Mouse (Mus musculus) brain, embryonic 18.5 days (tissue): ENCODE measurements around the gene 5330417H12Rik.

Source experiments
- DNase-seq: peaks from one replicate; pipeline ENCODE4 v3.0.0-alpha.2; 2012; ENCODE audit warnings: low read depth, low spot score

5330417H12Rik gene

GRCm38 (mm10) chr7:107625781-107626180 lies 820 bp upstream of the 5330417H12Rik start:
- DNase-seq: no peak

GRCm38 (mm10) chr7:107624432-107624831 lies 529 bp downstream of the 5330417H12Rik start:
- DNase-seq: no peak

GRCm38 (mm10) chr7:107620137-107620536 lies 4.8 kb downstream of the 5330417H12Rik start:
- DNase-seq: no peak

- DNase-seq: no peak
Measured at GRCm38 (mm10) chr7:107619225-107619624, 5.7 kb downstream of the 5330417H12Rik start.

- no peak for DNase-seq
Measured at GRCm38 (mm10) chr7:107618028-107618992, 6.7 kb downstream of the 5330417H12Rik start.

- DNase-seq: no peak
Measured at GRCm38 (mm10) chr7:107610880-107611279, 14.1 kb downstream of the 5330417H12Rik start.

- no peak for DNase-seq
Measured at GRCm38 (mm10) chr7:107609622-107610255, 15.2 kb downstream of the 5330417H12Rik start.

- DNase-seq: no peak
Measured at GRCm38 (mm10) chr7:107607766-107608165, 17.2 kb downstream of the 5330417H12Rik start.

GRCm38 (mm10) chr7:107602913-107603312 lies 22.0 kb downstream of the 5330417H12Rik start:
- DNase-seq: no peak

GRCm38 (mm10) chr7:107602505-107602904 lies 22.5 kb downstream of the 5330417H12Rik start:
- DNase-seq: no peak

GRCm38 (mm10) chr7:107600651-107601050 lies 24.3 kb downstream of the 5330417H12Rik start:
- DNase-seq: no peak

- no peak for DNase-seq
Measured at GRCm38 (mm10) chr7:107597956-107598355, 27.0 kb downstream of the 5330417H12Rik start.

- no peak for DNase-seq
Measured at GRCm38 (mm10) chr7:107596753-107597152, 28.2 kb downstream of the 5330417H12Rik start.

- no peak for DNase-seq
Measured at GRCm38 (mm10) chr7:107595426-107595825, 29.5 kb downstream of the 5330417H12Rik start.

GRCm38 (mm10) chr7:107594857-107595402 lies 30.0 kb downstream of the 5330417H12Rik start, which contains the start of gene Ppfibp2:
Gene Ppfibp2 (plus strand): TSS chr7:107595207.
- DNase-seq: no peak

GRCm38 (mm10) chr7:107594325-107594856 lies 30.6 kb downstream of the 5330417H12Rik start:
- DNase-seq: peak; percentile 28

- DNase-seq: no peak
Measured at GRCm38 (mm10) chr7:107593904-107594303, 31.1 kb downstream of the 5330417H12Rik start.

- no peak for DNase-seq
Measured at GRCm38 (mm10) chr7:107592641-107593040, 32.3 kb downstream of the 5330417H12Rik start.

GRCm38 (mm10) chr7:107574276-107574675 lies 50.7 kb downstream of the 5330417H12Rik start:
- DNase-seq: no peak
